Mouse (Mus musculus) gastrocnemius, postnatal 25 days (tissue): ENCODE results near the gene Mid1. TPM values are rescaled to one million over a fixed set of nuclear protein-coding genes. Genes with fewer than 3 reads are reported as not detected.
"Not testable (repeated sequence)": the region's sequence is repeated elsewhere in the genome, so short reads cannot be mapped to it uniquely, and the experiment has no call there.

Experiments
- DNase-seq: peaks from one replicate; pipeline ENCODE4 v3.0.0; 2022
- total RNA-seq, 2 experiments: library from RNA; stranded (reverse); gene quantifications; 1 replicate in 1 of 2; 2 replicates in 1 of 2; pipeline ENCODE4 v1.2.3; 2021

Gene Mid1
- total RNA-seq, 2 experiments from 2014 or later = 3.1 to 6.7 TPM

DNA sequence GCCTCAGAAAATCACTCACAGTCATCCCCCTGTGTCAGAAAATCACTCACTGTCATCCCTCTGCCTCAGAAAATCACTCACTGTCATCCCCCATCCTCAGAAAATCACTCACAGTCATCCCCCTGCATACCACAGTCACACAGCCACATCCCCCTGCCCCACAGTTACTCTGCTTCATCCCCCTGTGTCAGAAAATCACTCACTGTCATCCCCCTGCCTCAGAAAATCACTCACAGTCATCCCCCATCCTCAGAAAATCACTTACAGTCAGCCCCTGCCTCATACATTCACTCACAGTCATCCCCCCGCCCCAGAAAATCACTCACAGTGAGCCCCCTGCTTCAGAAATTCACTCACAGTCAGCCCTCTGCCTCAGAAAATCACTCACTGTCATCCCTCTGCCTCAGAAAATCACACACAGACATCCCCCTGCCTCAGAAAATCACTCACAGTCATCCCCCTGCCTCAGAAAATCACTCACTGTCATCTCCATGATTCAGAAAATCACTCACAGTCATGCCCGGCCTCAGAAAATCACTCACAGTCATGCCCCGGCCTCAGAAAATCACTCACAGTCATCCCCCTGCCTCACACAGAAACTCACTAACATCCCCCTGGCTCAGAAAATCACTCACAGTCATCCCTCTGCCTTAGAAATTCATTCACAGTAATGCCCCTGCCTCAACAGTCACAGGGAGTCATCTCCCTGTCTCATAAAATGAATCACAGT, 315.1 kb downstream of the Mid1 start:
- not testable (repeated sequence) for DNase-seq

DNA sequence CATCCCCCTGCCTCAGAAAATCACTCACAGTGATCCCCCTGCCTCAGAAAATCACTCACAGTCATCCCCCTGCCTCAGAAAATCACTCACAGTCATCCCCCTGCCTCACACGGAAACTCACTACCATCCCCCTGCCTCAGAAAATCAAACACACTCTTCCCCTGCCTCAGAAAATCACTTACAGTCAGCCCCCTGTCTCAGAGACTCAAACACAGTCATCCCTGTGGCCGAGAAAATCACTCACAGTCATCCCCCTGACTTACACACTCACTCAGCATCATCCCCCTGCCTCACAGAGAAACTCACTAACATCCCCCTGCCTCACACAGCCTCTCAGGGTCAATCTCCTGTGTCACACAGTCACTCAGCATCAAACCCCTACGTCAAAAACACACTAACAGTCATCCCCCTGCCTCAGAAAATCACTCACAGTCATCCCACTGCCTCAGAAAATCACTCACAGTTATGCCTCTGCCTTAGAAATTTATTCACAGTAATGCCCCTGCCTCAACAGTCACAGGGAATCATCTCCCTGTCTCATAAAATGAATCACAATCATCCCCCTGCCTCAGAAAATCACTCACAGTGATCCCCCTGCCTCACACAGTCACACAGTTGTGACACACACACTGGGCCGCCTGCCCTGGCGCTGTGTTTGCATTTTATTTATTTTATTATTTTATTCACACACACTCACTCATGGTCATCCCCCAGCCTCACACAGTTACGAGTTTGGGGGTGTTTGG, 315.8 kb downstream of the Mid1 start:
- not testable (repeated sequence) for DNase-seq

DNA sequence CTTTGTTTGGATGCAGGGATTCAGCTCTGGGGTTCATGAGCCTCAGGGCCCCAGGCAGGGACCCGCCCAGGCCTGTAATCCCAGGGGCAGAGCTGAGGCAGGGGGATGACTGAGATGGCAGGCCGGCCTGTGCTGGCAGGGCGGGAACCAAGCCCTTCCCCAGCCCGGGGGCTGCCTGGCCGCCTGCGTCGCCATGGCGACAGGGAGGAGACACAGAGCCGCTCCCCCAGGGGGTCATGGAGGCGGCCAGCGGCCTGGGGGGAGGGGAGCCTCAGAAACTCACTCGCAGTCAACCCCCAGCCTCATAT, 316.3 kb downstream of the Mid1 start:
- not testable (repeated sequence) for DNase-seq

DNA sequence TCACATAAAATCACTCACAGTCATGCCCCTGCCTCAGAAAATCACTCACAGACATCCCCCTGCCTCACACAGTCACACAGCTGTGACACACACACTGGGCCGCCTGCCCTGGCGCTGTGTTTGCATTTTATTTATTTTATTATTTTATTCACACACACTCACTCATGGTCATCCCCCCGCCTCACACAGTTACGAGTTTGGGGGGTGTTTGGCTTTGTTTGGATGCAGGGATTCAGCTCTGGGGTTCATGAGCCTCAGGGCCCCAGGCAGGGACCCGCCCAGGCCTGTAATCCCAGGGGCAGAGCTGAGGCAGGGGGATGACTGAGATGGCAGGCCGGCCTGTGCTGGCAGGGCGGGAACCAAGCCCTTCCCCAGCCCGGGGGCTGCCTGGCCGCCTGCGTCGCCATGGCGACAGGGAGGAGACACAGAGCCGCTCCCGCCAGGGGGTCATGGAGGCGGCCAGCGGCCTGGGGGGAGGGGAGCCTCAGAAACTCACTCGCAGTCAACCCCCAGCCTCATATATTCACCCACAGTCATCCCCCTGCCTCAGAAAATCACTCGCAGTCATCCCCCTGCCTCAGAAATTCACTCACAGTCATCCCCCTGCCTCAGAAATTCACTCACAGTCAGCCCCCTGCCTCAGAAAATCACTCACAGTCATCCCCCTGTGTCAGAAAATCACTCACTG, 317.7 kb downstream of the Mid1 start:
- DNase-seq = peak; percentile 59

DNA sequence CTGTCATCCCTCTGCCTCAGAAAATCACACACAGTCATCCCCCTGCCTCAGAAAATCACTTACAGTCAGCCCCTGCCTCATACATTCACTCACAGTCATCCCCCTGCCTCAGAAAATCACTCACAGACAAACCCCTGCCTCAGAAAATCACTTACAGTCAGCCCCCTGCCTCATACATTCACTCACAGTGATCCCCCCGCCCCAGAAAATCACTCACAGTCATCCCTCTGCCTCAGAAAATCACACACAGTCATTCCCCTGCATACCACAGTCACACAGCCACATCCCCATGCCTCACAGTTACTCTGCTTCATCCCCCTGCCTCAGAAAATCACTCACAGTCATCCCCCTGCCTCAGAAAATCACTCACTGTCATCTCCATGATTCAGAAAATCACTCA, 318.5 kb downstream of the Mid1 start:
- DNase-seq = not testable (repeated sequence)

DNA sequence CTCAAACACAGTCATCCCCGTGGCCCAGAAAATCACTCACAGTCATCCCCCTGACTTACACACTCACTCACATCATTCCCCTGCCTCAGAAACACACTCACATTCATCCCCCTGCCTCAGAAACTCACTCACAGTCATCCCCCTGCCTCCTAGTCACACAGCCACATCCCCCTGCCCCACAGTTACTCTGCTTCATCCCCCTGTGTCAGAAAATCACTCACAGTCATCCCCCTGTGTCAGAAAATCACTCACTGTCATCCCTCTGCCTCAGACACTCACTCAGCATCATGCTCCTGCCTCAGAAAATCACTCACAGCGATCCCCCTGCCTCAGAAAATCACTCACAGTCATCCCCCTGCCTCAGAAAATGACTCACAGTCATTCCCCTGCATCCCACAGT, 319.2 kb downstream of the Mid1 start:
- not testable (repeated sequence) for DNase-seq

DNA sequence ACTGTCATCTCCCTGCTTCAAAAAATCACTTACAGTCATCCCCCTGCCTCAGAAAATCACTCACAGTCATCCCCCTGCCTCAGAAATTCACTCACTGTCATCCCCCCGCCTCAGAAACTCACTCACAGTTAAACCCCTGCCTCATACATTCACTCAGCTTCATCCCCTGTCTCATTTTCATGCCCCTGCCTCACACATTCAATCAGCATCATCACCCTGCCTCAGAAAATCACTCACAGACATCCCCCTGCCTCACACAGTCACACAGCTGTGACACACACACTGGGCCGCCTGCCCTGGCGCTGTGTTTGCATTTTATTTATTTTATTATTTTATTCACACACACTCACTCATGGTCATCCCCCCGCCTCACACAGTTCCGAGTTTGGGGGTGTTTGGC, 319.8 kb downstream of the Mid1 start:
- DNase-seq = not testable (repeated sequence)

DNA sequence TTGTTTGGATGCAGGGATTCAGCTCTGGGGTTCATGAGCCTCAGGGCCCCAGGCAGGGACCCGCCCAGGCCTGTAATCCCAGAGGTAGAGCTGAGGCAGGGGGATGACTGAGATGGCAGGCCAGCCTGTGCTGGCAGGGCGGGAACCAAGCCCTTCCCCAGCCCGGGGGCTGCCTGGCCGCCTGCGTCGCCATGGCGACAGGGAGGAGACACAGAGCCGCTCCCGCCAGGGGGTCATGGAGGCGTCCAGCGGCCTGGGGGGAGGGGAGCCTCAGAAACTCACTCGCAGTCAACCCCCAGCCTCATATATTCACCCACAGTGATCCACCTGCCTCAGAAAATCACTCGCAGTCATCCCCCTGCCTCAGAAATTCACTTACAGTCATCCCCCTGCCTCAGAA, 320.2 kb downstream of the Mid1 start:
- DNase-seq = peak; percentile 54

DNA sequence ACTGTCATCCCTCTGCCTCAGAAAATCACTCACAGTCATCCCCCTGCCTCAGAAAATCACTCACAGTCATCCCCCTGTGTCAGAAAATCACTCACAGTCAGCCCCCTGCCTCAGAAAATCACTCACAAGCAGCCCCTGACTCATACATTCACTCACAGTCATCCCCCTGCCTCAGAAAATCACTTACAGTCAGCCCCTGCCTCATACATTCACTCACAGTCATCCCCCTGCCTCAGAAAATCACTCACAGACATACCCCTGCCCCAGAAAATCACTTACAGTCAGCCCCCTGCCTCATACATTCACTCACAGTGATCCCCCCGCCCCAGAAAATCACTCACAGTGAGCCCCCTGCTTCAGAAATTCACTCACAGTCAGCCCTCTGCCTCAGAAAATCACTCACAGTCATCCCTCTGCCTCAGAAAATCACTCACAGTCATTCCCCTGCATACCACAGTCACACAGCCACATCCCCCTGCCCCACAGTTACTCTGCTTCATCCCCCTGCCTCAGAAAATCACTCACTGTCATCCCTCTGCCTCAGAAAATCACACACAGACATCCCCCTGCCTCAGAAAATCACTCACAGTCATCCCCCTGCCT, 320.8 kb downstream of the Mid1 start:
- not testable (repeated sequence) for DNase-seq

DNA sequence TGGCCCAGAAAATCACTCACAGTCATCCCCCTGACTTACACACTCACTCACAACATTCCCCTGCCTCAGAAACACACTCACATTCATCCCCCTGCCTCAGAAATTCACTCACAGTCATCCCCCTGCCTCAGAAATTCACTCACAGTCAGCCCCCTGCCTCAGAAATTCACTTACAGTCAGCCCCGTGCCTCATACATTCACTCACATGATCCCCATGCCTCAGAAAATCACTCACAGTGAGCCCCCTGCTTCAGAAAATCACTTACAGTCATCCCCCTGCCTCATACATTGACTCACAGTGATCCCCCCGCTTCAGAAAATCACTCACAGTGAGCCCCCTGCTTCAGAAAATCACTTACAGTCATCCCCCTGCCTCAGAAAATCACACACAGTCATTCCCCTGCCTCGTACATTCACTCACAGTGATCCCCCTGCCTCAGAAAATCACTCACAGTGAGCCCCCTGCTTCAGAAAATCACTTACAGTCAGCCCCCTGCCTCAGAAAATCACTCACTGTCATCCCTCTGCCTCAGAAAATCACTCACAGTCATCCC, 321.8 kb downstream of the Mid1 start:
- not testable (repeated sequence) for DNase-seq

DNA sequence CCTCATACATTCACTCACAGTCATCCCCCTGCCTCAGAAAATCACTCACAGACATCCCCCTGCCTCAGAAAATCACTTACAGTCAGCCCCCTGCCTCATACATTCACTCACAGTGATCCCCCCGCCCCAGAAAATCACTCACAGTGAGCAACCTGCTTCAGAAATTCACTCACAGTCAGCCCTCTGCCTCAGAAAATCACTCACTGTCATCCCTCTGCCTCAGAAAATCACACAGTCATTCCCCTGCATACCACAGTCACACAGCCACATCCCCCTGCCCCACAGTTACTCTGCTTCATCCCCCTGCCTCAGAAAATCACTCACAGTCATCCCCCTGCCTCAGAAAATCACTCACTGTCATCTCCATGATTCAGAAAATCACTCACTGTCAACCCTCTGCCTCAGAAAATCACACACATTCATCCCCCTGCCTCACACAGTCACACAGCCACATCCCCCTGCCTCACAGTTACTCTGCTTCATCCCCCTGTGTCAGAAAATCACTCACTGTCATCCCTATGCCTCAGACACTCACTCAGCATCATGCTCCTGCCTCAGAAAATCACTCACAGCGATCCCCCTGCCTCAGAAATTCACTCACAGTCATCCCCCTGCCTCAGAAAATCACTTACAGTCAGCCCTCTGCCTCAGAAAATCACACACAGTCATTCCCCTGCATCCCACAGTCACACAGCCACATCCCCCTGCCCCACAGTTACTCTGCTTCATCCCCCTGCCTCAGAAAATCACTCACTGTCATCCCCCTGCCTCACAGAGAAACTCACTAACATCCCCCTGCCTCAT, 322.6 kb downstream of the Mid1 start:
- DNase-seq = not testable (repeated sequence)

DNA sequence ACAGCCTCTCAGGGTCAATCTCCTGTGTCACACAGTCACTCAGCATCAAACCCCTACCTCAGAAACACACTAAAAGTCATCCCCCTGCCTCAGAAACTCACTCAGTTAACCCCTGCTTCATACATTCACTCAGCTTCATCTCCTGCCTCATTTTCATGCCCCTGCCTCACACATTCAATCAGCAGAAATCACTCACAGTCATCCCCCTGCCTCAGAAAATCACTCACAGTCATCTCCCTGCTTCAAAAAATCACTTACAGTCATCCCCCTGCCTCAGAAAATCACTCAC, 323.1 kb downstream of the Mid1 start:
- not testable (repeated sequence) for DNase-seq

DNA sequence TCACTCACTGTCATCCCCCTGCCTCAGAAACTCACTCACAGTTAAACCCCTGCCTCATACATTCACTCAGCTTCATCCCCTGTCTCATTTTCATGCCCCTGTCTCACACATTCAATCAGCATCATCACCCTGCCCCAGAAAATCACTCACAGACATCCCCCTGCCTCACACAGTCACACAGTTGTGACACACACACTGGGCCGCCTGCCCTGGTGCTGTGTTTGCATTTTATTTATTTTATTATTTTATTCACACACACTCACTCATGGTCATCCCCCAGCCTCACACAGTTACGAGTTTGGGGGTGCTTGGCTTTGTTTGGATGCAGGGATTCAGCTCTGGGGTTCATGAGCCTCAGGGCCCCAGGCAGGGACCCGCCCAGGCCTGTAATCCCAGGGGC, 323.6 kb downstream of the Mid1 start:
- not testable (repeated sequence) for DNase-seq

DNA sequence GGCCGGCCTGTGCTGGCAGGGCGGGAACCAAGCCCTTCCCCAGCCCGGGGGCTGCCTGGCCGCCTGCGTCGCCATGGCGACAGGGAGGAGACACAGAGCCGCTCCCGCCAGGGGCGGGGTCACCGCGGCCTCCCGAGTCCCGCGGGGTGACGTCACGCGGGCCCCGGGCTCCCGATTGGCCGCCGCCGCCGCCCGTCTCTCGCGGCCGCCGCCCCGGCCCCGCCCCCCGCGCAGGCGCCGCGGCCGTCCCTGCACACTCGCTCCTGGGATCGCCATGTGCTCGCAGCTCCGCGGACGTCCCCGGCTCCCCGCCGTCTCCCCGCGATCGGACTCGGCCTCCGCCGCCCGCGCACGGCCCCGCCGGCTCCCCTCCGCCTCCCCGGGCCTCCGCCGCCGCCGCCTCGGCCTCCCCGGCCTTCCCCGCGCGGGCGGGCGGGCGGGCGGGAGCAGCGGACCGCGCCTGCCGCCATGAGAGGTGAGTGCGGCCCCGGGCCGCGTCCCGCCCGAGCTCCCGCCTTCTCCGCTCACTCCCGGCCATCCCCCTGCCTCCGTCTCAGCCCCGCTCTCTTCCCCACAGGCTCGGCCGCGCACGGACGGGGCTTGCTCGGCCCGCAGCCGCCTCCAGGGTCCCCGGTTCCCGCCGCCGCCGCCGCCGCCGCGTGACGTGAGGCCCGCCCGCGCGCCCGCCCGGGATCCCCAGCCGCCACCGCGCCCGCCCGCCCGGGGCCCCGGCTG, 324.2 kb downstream of the Mid1 start, which contains the start of gene Gm21887:
TSS of gene Gm21887 (plus strand) at position 644 of the 735 bp plus-strand sequence.
- DNase-seq = peak; percentile 97

DNA sequence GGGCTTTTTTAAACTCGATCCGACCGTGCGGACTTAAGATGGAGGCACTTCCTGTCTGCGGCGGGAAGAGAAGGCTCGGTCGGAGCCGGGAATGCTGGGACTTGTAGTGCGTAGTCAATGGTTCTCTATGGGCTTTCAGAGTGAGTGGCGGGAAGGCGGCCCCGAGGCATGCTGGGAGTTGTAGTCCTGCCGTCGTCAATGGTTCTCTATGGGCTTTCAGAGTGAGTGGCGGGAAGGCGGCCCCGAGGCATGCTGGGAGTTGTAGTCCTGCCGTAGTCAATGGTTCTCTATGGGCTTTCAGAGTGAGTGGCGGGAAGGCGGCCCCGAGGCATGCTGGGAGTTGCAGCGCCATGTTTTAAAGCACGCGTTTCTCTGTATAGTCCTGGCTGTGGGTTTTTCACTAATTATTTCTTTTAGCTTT, 324.8 kb downstream of the Mid1 start:
- peak; percentile 100 for DNase-seq

DNA sequence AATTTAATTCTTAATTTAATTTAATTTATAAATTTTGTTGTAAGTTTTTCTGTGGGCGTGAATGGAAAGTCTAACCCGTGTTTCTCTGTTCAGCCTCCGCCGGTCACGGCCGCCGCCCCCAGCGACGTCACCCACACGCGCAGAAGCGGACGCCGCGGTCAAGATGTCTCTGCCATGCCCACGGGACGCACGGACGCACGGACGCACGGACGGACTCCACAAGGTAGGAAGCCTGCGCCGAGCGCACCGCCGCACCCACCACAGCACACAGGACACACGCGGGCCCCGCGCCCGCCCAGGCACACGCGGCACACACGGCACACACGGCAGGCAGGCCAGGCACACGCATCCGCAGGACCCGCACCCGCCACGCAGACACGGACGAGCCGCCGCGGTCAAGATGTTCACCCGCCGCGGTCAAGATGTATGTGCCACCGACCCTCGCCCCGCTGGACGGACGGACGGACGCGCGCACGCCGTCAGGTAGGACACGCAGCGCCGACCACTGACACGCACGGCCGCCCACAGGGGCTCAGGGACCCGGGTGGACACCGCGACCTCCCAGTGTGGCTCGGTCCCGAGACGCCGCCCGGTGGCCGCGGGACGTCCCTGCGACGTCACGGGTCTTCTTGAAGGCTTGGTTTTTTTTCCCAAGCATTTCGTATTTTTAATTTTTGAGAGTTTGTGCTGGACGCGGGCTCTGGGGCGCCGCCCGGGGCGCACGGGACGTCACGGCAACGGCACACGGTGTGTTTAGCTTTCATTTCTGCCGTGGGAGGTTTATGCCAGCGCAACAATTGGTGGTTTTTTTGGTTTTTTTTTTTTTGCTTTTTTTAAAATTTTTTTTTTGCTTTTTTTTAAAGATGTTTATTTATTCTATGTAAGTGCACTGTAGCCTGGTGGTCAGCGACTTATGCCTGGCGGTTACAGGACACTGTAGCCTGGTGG, 325.9 kb downstream of the Mid1 start:
- DNase-seq = peak; percentile 65

DNA sequence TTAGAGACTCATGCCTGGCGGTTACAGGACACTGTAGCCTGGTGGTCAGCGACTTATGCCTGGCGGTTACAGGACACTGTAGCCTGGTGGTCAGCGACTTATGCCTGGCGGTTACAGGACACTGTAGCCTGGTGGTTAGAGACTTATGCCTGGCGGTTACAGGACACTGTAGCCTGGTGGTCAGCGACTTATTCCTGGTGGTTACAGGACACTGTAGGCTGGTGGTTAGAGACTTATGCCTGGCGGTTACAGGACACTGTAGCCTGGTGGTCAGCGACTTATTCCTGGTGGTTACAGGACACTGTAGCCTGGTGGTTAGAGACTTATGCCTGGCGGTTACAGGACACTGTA, 326.5 kb downstream of the Mid1 start:
- not testable (repeated sequence) for DNase-seq

DNA sequence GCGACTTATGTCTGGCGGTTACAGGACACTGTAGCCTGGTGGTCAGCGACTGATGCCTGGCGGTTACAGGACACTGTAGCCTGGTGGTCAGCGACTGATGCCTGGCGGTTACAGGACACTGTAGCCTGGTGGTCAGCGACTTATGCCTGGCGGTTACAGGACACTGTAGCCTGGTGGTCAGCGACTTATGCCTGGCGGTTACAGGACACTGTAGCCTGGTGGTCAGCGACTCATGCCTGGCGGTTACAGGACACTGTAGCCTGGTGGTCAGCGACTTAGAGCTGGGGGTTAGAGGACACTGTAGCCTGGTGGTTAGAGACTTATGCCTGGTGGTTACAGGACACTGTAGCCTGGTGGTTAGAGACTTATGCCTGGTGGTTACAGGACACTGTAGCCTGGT, 328.4 kb downstream of the Mid1 start:
- DNase-seq = not testable (repeated sequence)

DNA sequence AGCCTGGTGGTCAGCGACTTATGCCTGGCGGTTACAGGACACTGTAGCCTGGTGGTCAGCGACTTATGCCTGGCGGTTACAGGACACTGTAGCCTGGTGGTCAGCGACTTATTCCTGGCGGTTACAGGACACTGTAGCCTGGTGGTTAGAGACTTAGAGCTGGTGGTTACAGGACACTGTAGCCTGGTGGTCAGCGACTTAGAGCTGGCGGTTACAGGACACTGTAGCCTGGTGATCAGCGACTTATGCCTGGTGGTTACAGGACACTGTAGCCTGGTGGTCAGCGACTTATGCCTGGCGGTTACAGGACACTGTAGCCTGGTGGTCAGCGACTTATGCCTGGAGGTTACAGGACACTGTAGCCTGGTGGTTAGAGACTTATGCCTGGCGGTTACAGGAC, 329.0 kb downstream of the Mid1 start:
- DNase-seq = not testable (repeated sequence)

DNA sequence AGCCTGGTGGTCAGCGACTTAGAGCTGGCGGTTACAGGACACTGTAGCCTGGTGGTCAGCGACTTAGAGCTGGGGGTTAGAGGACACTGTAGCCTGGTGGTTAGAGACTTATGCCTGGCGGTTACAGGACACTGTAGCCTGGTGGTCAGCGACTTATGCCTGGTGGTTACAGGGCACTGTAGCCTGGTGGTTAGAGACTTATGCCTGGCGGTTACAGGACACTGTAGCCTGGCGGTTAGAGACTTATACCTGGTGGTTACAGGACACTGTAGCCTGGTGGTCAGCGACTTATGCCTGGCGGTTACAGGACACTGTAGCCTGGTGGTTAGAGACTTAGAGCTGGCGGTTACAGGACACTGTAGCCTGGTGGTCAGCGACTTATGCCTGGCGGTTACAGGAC, 330.9 kb downstream of the Mid1 start:
- DNase-seq = not testable (repeated sequence)
